Comparison of ENCODE assay signal across 27 mouse cellular contexts in genomic region chr14:57772157-57772815, GRCm38 (mm10). TPM values are rescaled to one million over a fixed set of nuclear protein-coding genes. Genes with fewer than 3 reads are reported as not detected.
DNase-seq lines count a peak whose midpoint lies in the region; ATAC-seq and TF ChIP-seq lines count a peak whose summit lies in the region.
"Had no signal": no experiment of that assay in that cellular context is flagged by ENCODE, and none has a peak within 500 bp of the region (broad histone marks: within the 10 kb centered on the region; RNA-seq: fewer than 3 reads in every experiment).

No protein-coding gene starts in this region.

- H3K36me3 ChIP-seq in CH12.LX (replicated peaks in 1 of 2; ENCODE audit: control insufficient read depth in 1 of 2, insufficient read depth in 1 of 2, low read length in 1 of 2), result no peaks in the 10 kb centered on the region
- H3K36me3 ChIP-seq: embryonic facial prominence, embryonic 12.5 days; heart, embryonic 10.5 days; hindbrain, embryonic 13.5 days; limb, embryonic 12.5 days; liver, embryonic 13.5 days had no signal

- peak overlapping the region; percentile 52 for H3K27ac ChIP-seq in CH12.LX (ENCODE audit: insufficient read depth, low read depth)
- H3K27ac ChIP-seq in gastrocnemius, adult 2 months, result no peak overlapping the region
- H3K27ac ChIP-seq: embryonic facial prominence, embryonic 12.5 days; forebrain, embryonic 13.5 days; heart, embryonic 10.5 days; hindbrain, embryonic 13.5 days; limb, embryonic 12.5 days; liver, embryonic 13.5 days had no signal

- intact Hi-C loops in heart, postnatal 36 days (cut with DNase I), result no loop called here
- intact Hi-C loops in gastrocnemius, adult 2 months (cut with DNase I), result no loop called here
- intact Hi-C loops in gastrocnemius, postnatal 14 days (cut with DNase I; ENCODE audit: low total_unique reads), result no loop called here

- TF ChIP-seq RAD21 in CH12.LX (IDR thresholded peaks at IDR 0.05; ENCODE audit: low read depth, low read length), result no peak

- 0 out of 2 replicates have a peak overlapping the region, but pooled peaks have one; percentile 5 for H3K9ac ChIP-seq in CH12.LX (ENCODE audit: insufficient read depth, low read depth)
- H3K9ac ChIP-seq: embryonic facial prominence, embryonic 12.5 days; forebrain, embryonic 13.5 days; hindbrain, embryonic 13.5 days; limb, embryonic 12.5 days; liver, embryonic 13.5 days had no signal

- ATAC-seq in granulocyte monocyte progenitor cell, adult 5-6 weeks (replicated peaks; ENCODE audit: poor library complexity, severe bottlenecking), result peak; percentile 94
- ATAC-seq: forebrain, embryonic 13.5 days; intestine, postnatal 0 days had no signal

- dilution Hi-C loops in CH12.LX (cut with MboI; ENCODE audit: extremely low pct_ligation_motif_present, extremely low pct_unique_long_range_greater_than_20kb, low sequenced_read_pairs), result no loop called here

- no peaks in the 10 kb centered on the region for H3K79me2 ChIP-seq in CH12.LX (replicated peaks; ENCODE audit: control insufficient read depth, extremely low read depth, insufficient read depth, poor library complexity, severe bottlenecking)

- no peaks in the 10 kb centered on the region for H3K27me3 ChIP-seq in CH12.LX (replicated peaks)
- H3K27me3 ChIP-seq: embryonic facial prominence, embryonic 12.5 days; forebrain, embryonic 13.5 days; hindbrain, embryonic 13.5 days; limb, embryonic 12.5 days; megakaryocyte, embryonic 14.5 days had no signal

- H3K4me2 ChIP-seq in CH12.LX (ENCODE audit: insufficient read depth, low read depth, poor library complexity, severe bottlenecking), result peak overlapping the region; percentile 68
- H3K4me2 ChIP-seq: embryonic facial prominence, embryonic 12.5 days; forebrain, embryonic 13.5 days; hindbrain, embryonic 13.5 days; limb, embryonic 12.5 days; liver, embryonic 13.5 days had no signal

- peak; percentile 19; the same call in 1 of the 2 replicates for TF ChIP-seq POLR2A in CH12.LX (IDR thresholded peaks at IDR 0.05; ENCODE audit: low read depth, low read length)

- H3K4me3 ChIP-seq in CH12.LX (replicated peaks in 1 of 3; ENCODE audit: low read depth in 2 of 3, low read length in 2 of 3, poor library complexity in 1 of 3), result peak overlapping the region in 1 of 3 experiments; percentile 7
- H3K4me3 ChIP-seq in gastrocnemius, adult 2 months, result no peak overlapping the region
- H3K4me3 ChIP-seq: embryonic facial prominence, embryonic 12.5 days; erythroblast, embryonic 14.5 days; forebrain, embryonic 13.5 days; heart, embryonic 10.5 days; hindbrain, embryonic 13.5 days; limb, embryonic 12.5 days; liver, embryonic 13.5 days; megakaryocyte, embryonic 14.5 days had no signal

- peak; percentile 69 for DNase-seq in A20 (ENCODE audit: low read depth, low spot score)
- peak; percentile 82 for DNase-seq in CH12.LX (ENCODE audit: extremely low read depth)
- peak; percentile 65 for DNase-seq in naive thymus-derived CD4-positive, alpha-beta T cell, adult 2 months (ENCODE audit: low read depth)
- DNase-seq in heart, postnatal 36 days, result no peak
- DNase-seq in gastrocnemius, adult 2 months, result no peak
- DNase-seq in gastrocnemius, postnatal 14 days, result no peak
- DNase-seq: adrenal gland, adult 2 months; cerebellum, adult 9-11 months; gastrocnemius, postnatal 36 days; heart, postnatal 10 days; liver, embryonic 13.5 days; midbrain, embryonic 14.5 days; thymus, postnatal 4 days had no signal

- peaks cover 13 to 39% of the 10 kb centered on the region in 2 experiments for H3K4me1 ChIP-seq in CH12.LX (ENCODE audit: control insufficient read depth in 1 of 2, insufficient read depth in 2 of 2)
- H3K4me1 ChIP-seq: embryonic facial prominence, embryonic 12.5 days; forebrain, embryonic 13.5 days; heart, embryonic 10.5 days; hindbrain, embryonic 13.5 days; limb, embryonic 12.5 days; liver, embryonic 13.5 days had no signal

- in situ Hi-C loops in CH12.LX (cut with MboI; ENCODE audit: low pct_ligation_motif_present, low pct_unique_long_range_greater_than_20kb, low sequenced_read_pairs), result no loop called here

- H3K9me3 ChIP-seq in CH12.LX (replicated peaks; ENCODE audit: low read length), result no peaks in the 10 kb centered on the region
- H3K9me3 ChIP-seq: embryonic facial prominence, embryonic 12.5 days; forebrain, embryonic 13.5 days; heart, embryonic 10.5 days; hindbrain, embryonic 13.5 days; limb, embryonic 12.5 days; liver, embryonic 13.5 days; megakaryocyte, embryonic 14.5 days had no signal

- TF ChIP-seq EP300 in CH12.LX (IDR thresholded peaks at IDR 0.05; ENCODE audit: low read length), result peak; percentile 86

- no peak for TF ChIP-seq CTCF in CH12.LX (conservative IDR thresholded peaks at IDR 0.05 in 1 of 2, IDR thresholded peaks at IDR 0.05 in 1 of 2; ENCODE audit: low read depth in 2 of 2, low read length in 2 of 2)
- TF ChIP-seq CTCF in gastrocnemius, adult 2 months (IDR thresholded peaks at IDR 0.05), result no peak

TF ChIP-seq in CH12.LX, 34 proteins besides CTCF, POLR2A, EP300 and RAD21 (continues in another document):
- TF ChIP-seq TCF12 (IDR thresholded peaks at IDR 0.05; ENCODE audit: low read depth, low read length) (0 out of 2 replicates have a peak, but pooled peaks have one; percentile 16), E2F4 (IDR thresholded peaks at IDR 0.05; ENCODE audit: insufficient replicate concordance, low read depth, low read length) (no peak), MAFK (IDR thresholded peaks at IDR 0.05; ENCODE audit: insufficient replicate concordance, low read length) (0 out of 2 replicates have a peak, but pooled peaks have one; percentile 27), POLR2AphosphoS2 (IDR thresholded peaks at IDR 0.05; ENCODE audit: low read depth, low read length) (no peak), MYC (IDR thresholded peaks at IDR 0.05; ENCODE audit: low read depth, low read length) (no peak), USF2 (conservative IDR thresholded peaks at IDR 0.05; ENCODE audit: low read depth, low read length) (no peak), KAT2A (IDR thresholded peaks at IDR 0.05; ENCODE audit: insufficient replicate concordance, low read length) (no peak), JUND (conservative IDR thresholded peaks at IDR 0.05; ENCODE audit: low read depth, low read length) (no peak; the same call in 1 of the 2 replicates), MEF2A (IDR thresholded peaks at IDR 0.05; ENCODE audit: borderline replicate concordance, low read depth, low read length) (peak; percentile 36; the same call in 1 of the 2 replicates), MAZ (IDR thresholded peaks at IDR 0.05; ENCODE audit: low read depth, low read length) (0 out of 2 replicates have a peak, but pooled peaks have one; percentile 40), HCFC1 (IDR thresholded peaks at IDR 0.05; ENCODE audit: low read depth, low read length) (no peak), NRF1 (IDR thresholded peaks at IDR 0.05; ENCODE audit: low read depth, low read length) (no peak), SIN3A (IDR thresholded peaks at IDR 0.05; ENCODE audit: low read length) (0 out of 2 replicates have a peak, but pooled peaks have one; percentile 36), BHLHE40 (IDR thresholded peaks at IDR 0.05; ENCODE audit: low read depth, low read length) (peak; percentile 88), MAX (IDR thresholded peaks at IDR 0.05; ENCODE audit: low read length) (peak; percentile 47; the same call in 1 of the 2 replicates)

RNA-seq across cellular contexts. Expression of gene Lats2, which starts 14.1 kb away (rescaled TPM):
- total RNA-seq in CH12.LX (2012; rRNA removed), result 1.5 TPM in 2 replicates
- total RNA-seq in CH12.LX (2014; rRNA removed), result 0.96 and 4.0 TPM in 2 replicates
- 0.64 and 1.1 TPM in 2 replicates for polyA plus RNA-seq in CH12.LX (2012; ENCODE audit: insufficient read length, low read depth)
- total RNA-seq in granulocyte monocyte progenitor cell, adult 5-6 weeks (2014; fragmentation: Nextera tagmentation), result 14.3 and 22.9 TPM in 2 replicates
- 10.3 TPM in 2 replicates for total RNA-seq in granulocyte monocyte progenitor cell, adult 5-6 weeks (2017)
- 10 to 100 TPM; 33.3 to 38.5 TPM for total RNA-seq in heart, postnatal 36 days (2021)
- total RNA-seq in gastrocnemius, adult 2 months (2021), result 10 to 100 TPM; 23.7 to 24.2 TPM
- 10 to 100 TPM; 16.9 to 18.4 TPM for total RNA-seq in gastrocnemius, postnatal 14 days (2021)

RNA-seq across cellular contexts. Expression of gene Sap18, which starts 25.7 kb away (rescaled TPM):
- 173 and 243 TPM in 2 replicates for total RNA-seq in CH12.LX (2012; rRNA removed)
- 33.9 and 49.0 TPM in 2 replicates for total RNA-seq in CH12.LX (2014; rRNA removed)
- polyA plus RNA-seq in CH12.LX (2012; ENCODE audit: insufficient read length, low read depth), result 8.3 and 8.8 TPM in 2 replicates
- total RNA-seq in granulocyte monocyte progenitor cell, adult 5-6 weeks (2014; fragmentation: Nextera tagmentation), result 82.0 and 298 TPM in 2 replicates
- total RNA-seq in granulocyte monocyte progenitor cell, adult 5-6 weeks (2017), result 29.6 and 87.7 TPM in 2 replicates
- total RNA-seq in heart, postnatal 36 days (2021), result 10 to 100 TPM; 81.8 to 89.4 TPM
- 10 to 100 TPM; 54.8 to 73.6 TPM for total RNA-seq in gastrocnemius, adult 2 months (2021)
- 10 to 100 TPM; 42.1 to 52.3 TPM for total RNA-seq in gastrocnemius, postnatal 14 days (2021)

RNA-seq across cellular contexts. Expression of gene Gm49361, which starts 26.4 kb away (rescaled TPM):
- total RNA-seq in CH12.LX (2012; rRNA removed) (not detected in 2 replicates), CH12.LX (2014; rRNA removed) (not detected in 2 replicates)
- polyA plus RNA-seq in CH12.LX (2012; ENCODE audit: insufficient read length, low read depth), result not detected in 2 replicates
- total RNA-seq in granulocyte monocyte progenitor cell, adult 5-6 weeks (2014; fragmentation: Nextera tagmentation), result not detected in 2 replicates
- total RNA-seq in granulocyte monocyte progenitor cell, adult 5-6 weeks (2017), result not detected in 2 replicates
- total RNA-seq in heart, postnatal 36 days (2021), result 1 to 10 TPM in 1 of 2 experiments, not detected in 1; 2.4 TPM
- not detected for total RNA-seq in gastrocnemius, adult 2 months (2021)
- total RNA-seq in gastrocnemius, postnatal 14 days (2021), result under 1 TPM in 1 of 2 experiments, not detected in 1; 0.68 TPM
- total RNA-seq: layer of hippocampus, postnatal 14 days had no signal
- polyA plus RNA-seq: adrenal gland, adult 2 months; embryonic facial prominence, embryonic 12.5 days; forebrain, embryonic 13.5 days; frontal cortex, adult 2 months; heart, embryonic 10.5 days; hindbrain, embryonic 13.5 days; intestine, postnatal 0 days; kidney, embryonic 16.5 days; large intestine, adult 2 months; limb, embryonic 12.5 days; liver, embryonic 13.5 days; lung, embryonic 16.5 days; midbrain, embryonic 14.5 days had no signal

RNA-seq across cellular contexts. Expression of gene Ska3, which starts 53.7 kb away (rescaled TPM):
- total RNA-seq in CH12.LX (2012; rRNA removed), result 14.7 and 17.6 TPM in 2 replicates
- total RNA-seq in CH12.LX (2014; rRNA removed), result 40.2 and 45.5 TPM in 2 replicates
- polyA plus RNA-seq in CH12.LX (2012; ENCODE audit: insufficient read length, low read depth), result 35.3 and 46.3 TPM in 2 replicates
- 12.8 and 14.4 TPM in 2 replicates for total RNA-seq in granulocyte monocyte progenitor cell, adult 5-6 weeks (2014; fragmentation: Nextera tagmentation)
- 25.7 and 31.0 TPM in 2 replicates for total RNA-seq in granulocyte monocyte progenitor cell, adult 5-6 weeks (2017)
- total RNA-seq in heart, postnatal 36 days (2021), result under 1 TPM; 0.22 to 0.47 TPM
- total RNA-seq in gastrocnemius, adult 2 months (2021), result not detected
- 1 to 10 TPM in 1 of 2 experiments, under 1 TPM in 1; 0.78 to 1.2 TPM for total RNA-seq in gastrocnemius, postnatal 14 days (2021)

RNA-seq across cellular contexts. Expression of gene Mrpl57, which starts 53.7 kb away (rescaled TPM):
- total RNA-seq in CH12.LX (2012; rRNA removed), result 183 and 184 TPM in 2 replicates
- total RNA-seq in CH12.LX (2014; rRNA removed), result 112 and 123 TPM in 2 replicates
- 170 and 176 TPM in 2 replicates for polyA plus RNA-seq in CH12.LX (2012; ENCODE audit: insufficient read length, low read depth)
- total RNA-seq in granulocyte monocyte progenitor cell, adult 5-6 weeks (2014; fragmentation: Nextera tagmentation), result 70.8 and 124 TPM in 2 replicates
- 53.4 and 110 TPM in 2 replicates for total RNA-seq in granulocyte monocyte progenitor cell, adult 5-6 weeks (2017)
- 10 to 100 TPM; 71.7 to 73.0 TPM for total RNA-seq in heart, postnatal 36 days (2021)
- 10 to 100 TPM; 64.1 to 72.6 TPM for total RNA-seq in gastrocnemius, adult 2 months (2021)
- 10 to 100 TPM; 63.7 to 64.3 TPM for total RNA-seq in gastrocnemius, postnatal 14 days (2021)

Comparison
In these comparisons a context has a peak if more than half of its experiments do, and no peak if none do; other contexts are left out.
1. DNase-seq: peak in A20 (single experiment), CH12.LX (single experiment) and naive thymus-derived CD4-positive, alpha-beta T cell, adult 2 months (single experiment); none in heart, postnatal 36 days (0 of 2), gastrocnemius, adult 2 months (single experiment) and gastrocnemius, postnatal 14 days (single experiment).